Mouse (Mus musculus): Measurements from ENCODE around the gene Rec8.

Rec8 gene

GRCm38 (mm10) chr14:55617822-55618221 is at the start of gene Rec8:
Gene Rec8 (plus strand): TSS chr14:55618037.
- DNase-seq (ENCODE audit: low read depth, low spot score), result peak; percentile 97

- DNase-seq (ENCODE audit: low read depth, low spot score), result no peak
Observed at GRCm38 (mm10) chr14:55570588-55570987, 47.2 kb upstream of the Rec8 start.

- no peak for DNase-seq (ENCODE audit: low read depth, low spot score)
Observed at GRCm38 (mm10) chr14:55571760-55572159, 46.1 kb upstream of the Rec8 start.

DNA sequence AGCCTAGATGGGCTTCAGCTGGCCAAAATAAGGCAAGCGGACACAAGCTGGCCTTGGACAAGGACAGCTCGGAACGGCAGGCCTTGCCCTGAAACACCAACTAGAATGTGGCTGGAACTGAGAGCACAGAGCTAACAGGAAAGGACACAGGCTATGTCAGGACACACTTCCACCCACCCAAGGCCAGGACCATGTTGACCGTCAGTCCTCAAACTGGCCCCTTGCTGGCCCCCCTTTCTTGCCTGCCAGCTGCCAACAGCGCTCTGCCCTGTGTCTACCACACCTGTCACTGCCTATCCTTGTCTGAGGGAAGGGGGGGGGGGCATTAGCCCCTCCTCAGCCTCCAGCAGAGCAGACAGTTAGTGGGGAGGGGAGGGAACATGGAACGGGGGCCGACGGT is 42.5 kb upstream of the Rec8 start, which contains the start of gene Fitm1:
TSS of gene Fitm1 (plus strand) at position 316 of the 400 bp plus-strand sequence.
- no peak for DNase-seq (ENCODE audit: low read depth, low spot score)

DNA sequence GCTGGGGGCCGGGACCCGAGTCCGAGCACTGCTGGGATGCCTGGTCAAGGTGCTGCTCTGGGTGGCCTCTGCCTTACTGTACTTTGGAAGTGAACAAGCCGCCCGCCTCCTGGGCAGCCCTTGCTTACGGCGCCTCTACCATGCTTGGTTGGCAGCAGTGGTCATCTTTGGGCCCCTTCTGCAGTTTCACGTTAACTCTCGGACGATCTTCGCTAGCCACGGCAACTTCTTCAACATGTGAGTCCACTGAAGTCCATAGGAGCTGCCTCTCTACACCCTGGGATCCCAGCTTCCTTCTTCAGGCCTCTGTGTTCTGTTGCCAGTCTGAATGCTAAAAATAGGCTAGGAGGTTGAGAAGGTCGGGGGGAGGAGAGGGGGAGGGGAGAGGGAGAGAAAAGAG is 42.1 kb upstream of the Rec8 start:
- DNase-seq (ENCODE audit: low read depth, low spot score), result no peak

GRCm38 (mm10) chr14:55576376-55576775 is 41.5 kb upstream of the Rec8 start:
- no peak for DNase-seq (ENCODE audit: low read depth, low spot score)

GRCm38 (mm10) chr14:55577871-55578667 is 39.8 kb upstream of the Rec8 start, which contains the start of gene Psme1:
Gene Psme1 (plus strand): TSS chr14:55578123.
- peak; percentile 70 for DNase-seq (ENCODE audit: low read depth, low spot score)

DNA sequence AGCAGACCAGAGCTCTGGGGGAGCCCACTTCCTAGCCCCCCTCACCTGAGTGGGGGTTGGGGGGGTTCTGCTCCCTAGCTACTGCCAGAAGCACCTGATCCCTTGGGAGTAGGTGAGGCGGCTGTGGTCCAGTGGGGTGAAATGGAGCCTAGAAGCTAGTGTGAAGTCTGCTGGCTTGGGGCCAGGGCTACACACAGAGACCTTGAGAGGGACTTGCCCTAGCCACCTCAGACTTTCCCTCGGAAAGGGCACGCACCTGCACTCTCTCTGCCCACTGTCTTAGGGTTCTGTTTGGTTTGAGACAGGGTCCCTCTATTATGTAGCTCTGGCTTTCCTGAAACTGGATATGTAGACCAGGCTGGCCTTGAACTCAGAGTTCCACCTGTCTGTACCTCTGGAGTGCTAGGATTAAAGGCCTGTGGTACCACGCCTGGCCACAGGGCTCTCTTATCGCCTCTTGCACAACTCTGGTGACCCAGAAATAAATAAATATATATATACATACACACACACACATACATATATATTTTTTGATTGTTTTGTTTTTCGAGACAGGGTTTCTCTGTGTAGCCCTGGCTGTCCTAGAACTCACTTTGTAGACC is 39.1 kb upstream of the Rec8 start:
- no peak for DNase-seq (ENCODE audit: low read depth, low spot score)

DNA sequence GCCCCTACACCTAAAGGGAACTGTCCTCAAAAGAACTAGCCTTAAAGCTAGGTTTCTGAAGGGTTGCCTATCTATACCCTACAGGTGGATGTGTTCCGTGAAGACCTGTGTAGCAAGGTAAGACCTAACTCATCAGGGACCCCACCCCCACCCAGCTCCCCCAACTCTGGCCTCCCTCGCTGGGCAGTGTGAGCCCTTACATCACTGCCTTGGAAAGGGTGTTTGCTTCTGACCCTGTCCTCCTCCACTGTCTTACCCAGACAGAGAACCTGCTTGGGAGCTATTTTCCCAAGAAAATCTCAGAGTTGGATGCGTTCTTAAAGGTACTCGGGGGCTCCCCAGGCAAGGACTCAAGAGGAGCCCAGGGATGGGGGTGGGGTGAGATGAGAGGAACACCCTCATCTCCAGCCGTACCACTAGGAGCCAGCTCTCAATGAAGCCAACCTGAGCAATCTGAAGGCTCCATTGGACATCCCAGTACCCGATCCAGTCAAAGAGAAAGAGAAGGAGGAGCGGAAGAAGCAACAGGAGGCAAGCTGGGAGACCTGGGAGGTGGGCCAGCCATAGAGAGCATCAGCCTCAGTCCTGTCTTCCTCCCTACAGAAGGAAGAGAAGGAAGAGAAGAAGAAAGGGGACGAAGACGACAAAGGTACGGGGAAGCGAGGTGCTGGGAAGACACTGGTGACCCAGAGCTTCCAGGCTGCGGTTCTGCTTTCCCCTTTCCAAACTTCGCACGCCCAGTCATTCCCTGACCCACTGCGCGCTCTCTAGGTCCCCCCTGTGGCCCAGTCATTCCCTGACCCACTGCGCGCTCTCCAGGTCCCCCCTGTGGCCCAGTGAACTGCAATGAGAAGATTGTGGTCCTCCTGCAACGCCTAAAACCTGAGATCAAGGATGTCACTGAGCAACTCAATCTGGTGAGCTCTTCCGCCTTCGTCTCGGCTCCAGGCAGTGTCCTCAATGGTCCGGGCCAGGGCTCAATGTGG is 38.0 kb upstream of the Rec8 start:
- peak; percentile 42 for DNase-seq (ENCODE audit: low read depth, low spot score)

DNA sequence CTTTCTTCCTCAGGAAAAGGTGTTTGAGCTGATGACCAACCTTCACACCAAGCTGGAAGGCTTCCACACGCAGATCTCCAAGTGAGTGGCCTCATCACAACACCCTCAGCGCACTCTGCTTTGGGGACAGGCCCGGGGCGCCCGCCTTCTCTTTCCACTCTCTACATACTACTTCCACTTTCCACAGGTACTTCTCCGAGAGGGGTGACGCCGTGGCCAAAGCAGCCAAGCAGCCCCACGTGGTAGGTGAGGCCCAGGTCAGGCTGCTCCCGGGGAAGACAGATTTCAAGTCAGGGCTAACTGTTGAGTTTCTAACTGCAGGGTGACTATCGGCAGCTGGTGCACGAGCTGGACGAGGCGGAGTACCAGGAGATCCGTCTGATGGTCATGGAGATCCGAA is 37.1 kb upstream of the Rec8 start:
- DNase-seq (ENCODE audit: low read depth, low spot score), result no peak

- DNase-seq (ENCODE audit: low read depth, low spot score), result peak; percentile 47
Observed at GRCm38 (mm10) chr14:55581981-55582681, 35.7 kb upstream of the Rec8 start.

DNA sequence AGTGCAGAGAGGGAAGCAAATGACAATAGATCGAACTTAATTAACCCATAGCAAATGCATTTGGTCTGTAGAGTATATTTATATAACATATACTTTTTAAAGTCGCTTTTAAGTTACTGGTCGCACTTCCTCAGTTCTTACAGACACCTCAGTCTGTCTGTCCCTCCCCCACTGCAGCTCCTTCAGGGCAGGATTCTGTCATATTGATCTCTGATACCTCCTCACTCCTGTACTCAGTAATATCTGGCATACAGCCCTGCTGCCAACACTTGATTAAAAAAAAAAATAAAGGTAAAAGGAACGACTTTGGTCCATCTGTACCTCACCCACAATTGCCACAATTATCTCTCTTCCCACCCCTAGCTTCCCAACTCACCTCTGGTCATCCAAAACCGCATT is 33.5 kb upstream of the Rec8 start:
- no peak for DNase-seq (ENCODE audit: low read depth, low spot score)

- DNase-seq (ENCODE audit: low read depth, low spot score), result peak; percentile 86
Observed at GRCm38 (mm10) chr14:55584702-55585565, 32.9 kb upstream of the Rec8 start, which contains the start of gene Emc9. Gene Emc9 (minus strand): TSS chr14:55585302.

DNA sequence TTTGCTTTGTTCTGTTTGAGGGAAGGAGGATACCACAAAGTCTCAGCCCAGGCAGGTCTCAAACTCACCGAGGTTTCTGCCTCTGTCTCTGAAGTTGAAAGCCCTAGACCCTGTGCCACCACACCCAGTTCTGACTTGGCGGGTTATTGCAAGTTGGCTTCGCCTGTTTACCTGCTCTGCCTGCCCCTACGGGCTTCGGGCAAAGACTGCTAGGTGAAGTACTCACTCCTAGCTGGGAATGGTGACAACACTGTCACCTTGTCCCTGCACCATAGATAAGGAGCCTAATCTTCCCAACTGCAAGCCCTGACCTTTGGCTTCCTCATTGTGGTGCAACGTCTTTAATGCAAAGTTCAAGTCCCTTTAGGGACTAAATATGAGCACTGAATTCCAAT is 32.3 kb upstream of the Rec8 start:
- DNase-seq (ENCODE audit: low read depth, low spot score), result no peak

- DNase-seq (ENCODE audit: low read depth, low spot score), result no peak
Observed at GRCm38 (mm10) chr14:55586149-55586548, 31.7 kb upstream of the Rec8 start.

- DNase-seq (ENCODE audit: low read depth, low spot score), result no peak
Observed at GRCm38 (mm10) chr14:55589271-55589670, 28.6 kb upstream of the Rec8 start.

GRCm38 (mm10) chr14:55589771-55590448 is 27.9 kb upstream of the Rec8 start:
- DNase-seq (ENCODE audit: low read depth, low spot score), result no peak

DNA sequence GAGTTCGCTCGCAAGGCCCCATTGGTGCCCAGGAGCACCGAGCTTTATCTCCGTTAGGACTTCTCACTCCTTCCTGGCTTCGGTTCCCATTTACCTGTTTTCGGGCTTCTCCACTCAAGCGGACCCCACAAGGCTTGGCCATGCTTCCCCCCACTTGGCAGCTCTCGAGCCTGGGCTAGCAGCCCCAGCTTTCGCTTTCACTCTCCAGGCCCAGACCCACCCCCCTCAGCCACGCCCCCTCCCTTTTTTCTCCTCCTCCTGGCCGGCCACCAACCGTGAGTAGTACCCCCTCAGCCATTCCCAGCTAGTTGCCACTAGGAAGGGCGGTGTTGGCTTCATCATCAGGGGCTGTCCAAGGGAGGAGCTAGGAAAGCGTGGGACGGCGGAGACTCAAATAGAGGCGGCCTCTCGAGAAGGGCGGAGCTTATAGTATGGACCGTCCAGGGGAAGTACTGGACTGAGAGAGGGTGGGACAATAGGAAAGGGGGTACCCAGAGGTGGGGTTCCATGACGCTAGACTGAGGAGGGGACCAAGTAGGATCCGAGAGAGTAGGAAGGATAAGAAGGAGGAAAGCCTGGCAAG is 27.0 kb upstream of the Rec8 start, which contains the start of gene Psme2:
TSS of gene Psme2 (minus strand) at position 366 of the 583 bp plus-strand sequence.
- peak; percentile 97 for DNase-seq (ENCODE audit: low read depth, low spot score)

- DNase-seq (ENCODE audit: low read depth, low spot score), result peak; percentile 96
Observed at GRCm38 (mm10) chr14:55591331-55591891, 26.4 kb upstream of the Rec8 start, which contains the start of gene Rnf31. Gene Rnf31 (plus strand): TSS chr14:55591708.
